Mouse (Mus musculus) kidney, postnatal 0 days (tissue): Measurements from ENCODE around the gene Cobl. TPM values are rescaled to one million over a fixed set of nuclear protein-coding genes. Genes with fewer than 3 reads are reported as not detected.
A peak's percentile ranks its signal among the peaks of the same experiment; 100 is the strongest.

ENCODE experiments used
- ATAC-seq: fragments of 200-750 bp; cut with Nextera tagmentation; replicated peaks from 2 replicates; pipeline ENCODE4 v1.8.0; 2017; ENCODE audit warnings: low read depth, moderate number of reproducible peaks, moderate TSS enrichment, moderate library complexity; ENCODE audit not compliant: low FRiP score
- DNase-seq: peaks from one replicate; pipeline ENCODE4 v3.0.0-alpha.2; 2016; ENCODE audit warnings: low spot score
- H3K27ac ChIP-seq: fragments of 300-500 bp; sonication (generic); 2 replicates; pipeline ENCODE4 v1.5.1; 2014; ENCODE audit warnings: mild to moderate bottlenecking
- H3K27me3 ChIP-seq: fragments of 300-500 bp; sonication (generic); 2 replicates; pipeline ENCODE4 v1.6.1; 2014; ENCODE audit warnings: low read length, mixed read lengths; ENCODE audit not compliant: insufficient read depth
- H3K36me3 ChIP-seq: fragments of 300-500 bp; sonication (generic); 2 replicates; pipeline ENCODE4 v1.6.1; 2014; ENCODE audit warnings: low read length, mixed read lengths; ENCODE audit not compliant: insufficient read depth
- H3K4me1 ChIP-seq: fragments of 300-500 bp; sonication (generic); replicated peaks from 2 replicates; pipeline ENCODE4 v1.6.1; 2014; ENCODE audit warnings: antibody characterized with exemption, low read length, mixed read lengths; ENCODE audit not compliant: insufficient read depth
- H3K4me2 ChIP-seq: fragments of 300-500 bp; sonication (generic); 2 replicates; pipeline ENCODE4 v1.6.1; 2014; ENCODE audit warnings: mild to moderate bottlenecking, low read length, moderate library complexity, mixed read lengths
- H3K4me3 ChIP-seq: fragments of 300-500 bp; sonication (generic); replicated peaks from 2 replicates; pipeline ENCODE4 v1.5.1; 2014; ENCODE audit warnings: low read depth, low read length
- H3K9ac ChIP-seq: fragments of 300-500 bp; sonication (generic); 2 replicates; pipeline ENCODE4 v1.6.1; 2014; ENCODE audit warnings: low read depth, low read length
- H3K9me3 ChIP-seq: fragments of 300-500 bp; sonication (generic); replicated peaks from 2 replicates; pipeline ENCODE4 v1.6.1; 2016; ENCODE audit warnings: low read length, inconsistent platforms, mixed read lengths
- CTCF ChIP-seq: IDR thresholded peaks from 2 replicates; pipeline ENCODE4 v1.5.1; 2016; ENCODE audit warnings: antibody characterized with exemption, low read depth, mild to moderate bottlenecking, moderate library complexity
- WGBS: fragments of 180-500 bp; shearing (Covaris S2); extraction: QIAGEN DNeasy Blood & Tissue Kit; methylation state at CpG from one replicate; pipeline ENCODE4 v1.1.7; 2014; 5-methylcytosine and 5-hydroxymethylcytosine counted together
- polyA plus RNA-seq: library from polyadenylated mRNA; unstranded; fragments of >200 nt; fragmentation: Nextera tagmentation; extraction: Ambion mirVana; gene quantifications from 2 replicates; pipeline ENCODE4 v1.2.1, GENCODE M21; 2015

The Cobl gene
- 8.1 TPM in 2 replicates for polyA plus RNA-seq

DNA sequence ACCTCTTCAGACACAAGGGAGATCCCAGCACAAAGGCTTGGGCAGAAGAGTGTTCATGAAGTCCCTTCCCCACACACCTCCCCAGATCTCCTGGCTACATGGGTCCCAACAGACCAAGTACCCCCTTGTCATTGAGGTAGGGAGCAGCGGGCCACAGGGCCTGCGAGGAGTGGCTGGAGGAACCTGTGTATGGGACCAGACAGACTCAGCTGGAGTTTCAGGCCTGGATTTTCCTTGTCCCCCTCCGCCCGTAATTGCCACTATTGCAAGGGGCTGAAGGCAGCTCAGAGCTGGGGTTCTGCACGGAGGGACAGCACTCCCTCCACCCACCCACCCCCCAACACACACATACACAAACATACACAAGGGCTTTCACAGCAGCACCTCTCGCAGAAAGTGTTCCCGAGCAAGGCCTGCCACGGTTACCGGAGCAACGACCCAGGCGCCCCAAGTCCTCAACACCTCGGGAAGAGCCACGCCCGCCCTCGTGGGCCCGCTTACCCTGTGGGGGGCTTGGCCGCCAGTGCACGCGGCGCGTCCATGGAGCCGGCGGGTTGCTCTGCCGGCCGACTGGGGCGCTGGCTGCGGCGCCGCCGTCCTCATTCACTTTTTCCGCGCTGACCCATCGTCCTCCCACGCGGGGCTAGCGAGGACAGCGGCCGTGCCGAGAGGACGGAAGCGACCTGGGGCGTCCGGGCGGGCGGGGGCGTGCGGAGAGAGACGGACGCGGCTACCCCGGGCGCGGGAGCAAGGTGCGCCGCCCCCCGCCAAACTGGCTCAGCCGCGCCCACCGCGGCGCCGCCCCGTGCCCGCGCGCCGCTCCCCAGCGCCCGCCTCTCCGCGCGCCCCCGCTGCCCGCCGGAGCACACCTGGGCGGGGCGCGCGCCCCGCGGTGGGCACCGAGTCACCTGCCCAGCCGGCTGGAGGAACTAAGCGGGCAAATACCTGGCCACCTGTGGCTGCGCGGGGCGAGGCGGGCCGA lies at the start of gene Cobl:
TSS of gene Cobl (minus strand) at position 780 of the 982 bp plus-strand sequence.
- ATAC-seq (peak; percentile 87), DNase-seq (peak; percentile 38)
- no peaks in the 10 kb centered on the region for H3K36me3 ChIP-seq
- H3K9me3 ChIP-seq = no peaks in the 10 kb centered on the region
- no peaks in the 10 kb centered on the region for H3K4me1 ChIP-seq
- TF ChIP-seq CTCF = no peak
- peak within 1 kb of the TSS; percentile 91 for H3K4me2 ChIP-seq
- peak within 1 kb of the TSS; percentile 54 for H3K27ac ChIP-seq
- peak within 1 kb of the TSS; percentile 66 for H3K9ac ChIP-seq
- under 1% methylated on average over 83 of the region's 89 CpGs for WGBS
- H3K27me3 ChIP-seq = no peaks in the 10 kb centered on the region
- H3K4me3 ChIP-seq = peak within 1 kb of the TSS; percentile 70

DNA sequence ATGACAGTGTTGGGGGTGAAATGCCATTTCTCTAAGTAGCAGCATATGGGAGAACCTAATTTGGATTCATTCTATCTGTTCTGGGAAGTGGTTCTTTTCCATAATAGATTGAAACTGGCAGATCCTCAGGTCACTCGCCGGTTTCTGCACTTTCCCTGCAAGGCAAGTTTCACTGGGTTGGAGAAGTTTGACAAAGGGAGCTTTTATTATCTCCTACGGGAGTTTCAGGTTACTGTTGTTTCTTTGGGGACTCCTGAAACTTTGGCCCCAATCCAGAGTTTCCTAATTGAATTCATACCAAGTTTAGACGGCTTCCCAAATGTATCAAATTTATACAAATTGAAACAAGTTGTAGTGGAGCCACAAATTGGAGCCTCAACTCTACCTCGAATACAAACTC lies 49.0 kb upstream of the Cobl start:
- Histone ChIP-seq H3K9me3 (no peaks in the 10 kb centered on the region), H3K27me3 (no peaks in the 10 kb centered on the region), H3K36me3 (no peaks in the 10 kb centered on the region), H3K4me3 (no peak overlapping the region), H3K4me1 (no peaks in the 10 kb centered on the region), H3K27ac (no peak overlapping the region), H3K9ac (no peak overlapping the region), H3K4me2 (no peak overlapping the region)
- DNase-seq = no peak
- no peak for ATAC-seq
- WGBS = 18% methylated on average over 5 of the region's 5 CpGs
- TF ChIP-seq CTCF = no peak

- H3K27ac ChIP-seq = no peak overlapping the region
- H3K4me1 ChIP-seq = no peaks in the 10 kb centered on the region
- no peak for TF ChIP-seq CTCF
- no peaks in the 10 kb centered on the region for H3K9me3 ChIP-seq
- no peaks in the 10 kb centered on the region for H3K36me3 ChIP-seq
- no peak overlapping the region for H3K4me2 ChIP-seq
- H3K4me3 ChIP-seq = no peak overlapping the region
- no peak overlapping the region for H3K9ac ChIP-seq
- DNase-seq = peak; percentile 15
- H3K27me3 ChIP-seq = no peaks in the 10 kb centered on the region
- 71% methylated on average over 6 of the region's 6 CpGs for WGBS
- ATAC-seq = no peak
Measured at GRCm38 (mm10) chr11:12506371-12506890, 41.7 kb upstream of the Cobl start.

DNA sequence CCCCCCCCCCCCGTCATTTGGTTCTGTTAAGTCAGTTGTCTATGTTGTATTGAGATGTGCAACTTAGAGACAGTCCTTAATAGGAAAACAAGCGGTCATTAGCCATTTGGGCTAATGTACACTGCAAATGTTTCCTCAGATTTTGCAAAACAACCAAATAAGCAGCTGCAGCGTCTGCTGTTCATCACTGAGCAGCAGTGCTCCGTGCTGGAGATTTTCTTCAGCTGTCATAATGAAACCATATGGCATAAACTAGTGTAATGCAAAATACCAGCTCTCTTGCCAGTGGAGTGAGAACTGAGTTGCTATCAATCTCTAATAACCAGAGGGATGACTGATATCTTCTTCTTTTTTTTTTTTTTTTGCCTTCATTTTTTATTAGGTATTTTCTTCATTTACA lies 39.0 kb upstream of the Cobl start:
- no peak overlapping the region for H3K27ac ChIP-seq
- no peak overlapping the region for H3K9ac ChIP-seq
- H3K36me3 ChIP-seq = no peaks in the 10 kb centered on the region
- H3K27me3 ChIP-seq = no peaks in the 10 kb centered on the region
- H3K4me3 ChIP-seq = no peak overlapping the region
- WGBS = 92% methylated on average over 4 of the region's 4 CpGs
- no peak overlapping the region for H3K4me2 ChIP-seq
- H3K4me1 ChIP-seq = no peaks in the 10 kb centered on the region
- ATAC-seq (no peak), DNase-seq (no peak)
- no peak for TF ChIP-seq CTCF
- no peaks in the 10 kb centered on the region for H3K9me3 ChIP-seq

DNA sequence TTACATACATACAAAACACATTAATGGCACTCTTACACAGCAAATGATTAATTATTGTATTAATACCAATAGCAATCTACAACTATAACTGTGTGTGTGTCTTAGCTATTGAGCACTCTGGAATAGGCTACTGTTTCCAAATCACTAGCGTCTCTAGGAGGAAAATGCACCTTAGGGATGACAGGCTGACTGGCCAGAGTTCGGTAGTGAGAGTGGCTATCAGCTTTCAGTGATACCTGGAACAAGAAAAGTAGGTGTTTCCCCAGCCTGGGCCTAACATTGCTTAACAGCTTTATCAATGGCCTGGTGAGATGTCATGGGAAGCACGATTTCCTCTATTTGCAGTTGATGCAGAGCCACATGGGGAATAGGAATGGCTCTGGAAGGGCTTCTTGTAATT lies 37.0 kb upstream of the Cobl start:
- H3K4me3 ChIP-seq = no peak overlapping the region
- WGBS = 78% methylated on average over 3 of the region's 3 CpGs
- no peaks in the 10 kb centered on the region for H3K4me1 ChIP-seq
- no peak overlapping the region for H3K4me2 ChIP-seq
- DNase-seq = no peak
- H3K27ac ChIP-seq = no peak overlapping the region
- no peak for TF ChIP-seq CTCF
- H3K9ac ChIP-seq = no peak overlapping the region
- ATAC-seq = no peak
- no peaks in the 10 kb centered on the region for H3K27me3 ChIP-seq
- no peaks in the 10 kb centered on the region for H3K36me3 ChIP-seq
- no peaks in the 10 kb centered on the region for H3K9me3 ChIP-seq

DNA sequence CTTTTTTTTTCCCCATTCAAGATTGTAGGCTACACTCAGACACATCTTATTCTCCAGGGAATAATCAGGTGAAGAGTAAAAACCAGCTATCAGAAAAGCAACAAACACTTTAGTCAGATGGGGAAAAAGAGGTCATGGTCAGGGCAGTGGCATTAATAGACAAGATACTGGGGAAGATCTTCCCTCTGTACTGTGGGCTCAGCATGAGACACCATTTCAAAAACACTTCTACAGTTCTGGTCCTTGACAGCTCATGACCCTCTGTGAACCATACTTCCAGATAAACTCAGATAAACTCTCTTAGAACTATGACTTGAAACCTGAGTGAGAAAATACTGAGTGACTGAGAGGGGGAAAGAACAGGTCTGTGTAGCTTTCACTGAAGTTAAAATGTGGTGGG lies 29.0 kb upstream of the Cobl start:
- TF ChIP-seq CTCF = no peak
- DNase-seq (no peak), ATAC-seq (no peak)
- no peak overlapping the region for H3K27ac ChIP-seq
- H3K27me3 ChIP-seq = no peaks in the 10 kb centered on the region
- H3K4me2 ChIP-seq = no peak overlapping the region
- no peak overlapping the region for H3K9ac ChIP-seq
- no peaks in the 10 kb centered on the region for H3K36me3 ChIP-seq
- H3K9me3 ChIP-seq = no peaks in the 10 kb centered on the region
- H3K4me1 ChIP-seq = no peaks in the 10 kb centered on the region
- no peak overlapping the region for H3K4me3 ChIP-seq
